Mouse (Mus musculus) CD4-positive, CD25-positive, alpha-beta regulatory T cell (primary cell): Measurements from ENCODE around the gene Zfp423. TPM values are rescaled to one million over a fixed set of nuclear protein-coding genes. Genes with fewer than 3 reads are reported as not detected.

Source experiments
- polyA plus RNA-seq: library from polyadenylated mRNA; unstranded; fragments of 100-300 nt; shearing (Covaris generic); gene quantifications from one replicate; pipeline ENCODE4 v1.2.1, GENCODE M21; 2017

The Zfp423 gene
- 0.08 TPM for polyA plus RNA-seq

DNA sequence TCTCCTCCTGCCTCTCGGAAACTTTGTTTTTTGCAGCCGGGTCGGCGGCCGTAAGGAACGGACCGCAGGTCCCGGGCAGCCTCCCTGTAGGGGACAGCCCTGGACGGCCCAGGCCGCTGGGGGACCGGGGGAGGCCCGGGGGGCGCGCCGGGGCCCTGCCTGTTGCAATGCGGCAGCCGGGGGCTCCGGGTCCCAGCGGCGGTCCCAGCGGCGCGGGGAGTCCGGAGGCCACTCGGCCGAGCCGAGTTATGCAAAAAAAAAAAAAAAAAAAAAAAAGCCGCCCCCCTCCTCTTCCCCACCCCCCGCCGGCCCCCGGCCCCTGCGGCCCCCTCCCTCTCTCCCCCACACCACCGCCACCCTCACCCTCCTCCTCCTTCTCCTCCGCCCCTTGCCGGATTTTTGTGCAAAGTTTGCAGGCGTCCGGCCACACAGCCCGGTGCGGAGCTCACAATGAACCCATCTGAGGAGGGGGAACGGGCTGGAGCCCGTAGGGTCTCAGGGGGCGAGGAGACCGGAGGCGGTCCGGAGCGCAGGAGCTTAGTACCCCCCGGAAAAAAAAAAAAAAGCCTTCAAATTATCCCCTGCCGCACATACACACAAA lies at the start of gene Zfp423:
TSS of gene Zfp423 (minus strand) at position 276 of the 601 bp plus-strand sequence.

Other genes with a start within 250 kb of the Zfp423 start
- 38.5 TPM for gene Cnep1r1, start 159.2 kb upstream of the Zfp423 start, polyA plus RNA-seq
- 40.7 TPM for gene Heatr3, start 178.3 kb upstream of the Zfp423 start, polyA plus RNA-seq
- gene Tent4b, start 239.6 kb upstream of the Zfp423 start, polyA plus RNA-seq = 41.9 TPM